Mouse (Mus musculus) CH12.LX (cell line): ENCODE data around the gene Cxcr1. TPM values are rescaled to one million over a fixed set of nuclear protein-coding genes. Genes with fewer than 3 reads are reported as not detected.
A peak's percentile ranks its signal among the peaks of the same experiment; 100 is the strongest.

Experiments
- DNase-seq: peaks from one replicate; pipeline ENCODE4 v3.0.0-alpha.2; 2013; ENCODE audit errors: extremely low read depth
- H3K27ac ChIP-seq: 2 replicates; pipeline ENCODE4 v1.5.1; 2012; ENCODE audit warnings: low read depth, mild to moderate bottlenecking, control low read depth, moderate library complexity; ENCODE audit not compliant: insufficient read depth
- H3K27me3 ChIP-seq: replicated peaks from 2 replicates; pipeline ENCODE3; 2012; ENCODE audit warnings: inconsistent platforms
- H3K36me3 ChIP-seq, 2 experiments: replicated peaks in 1 of 2; 2 replicates each; pipeline versions ENCODE3 to v1.6.1; 2012; ENCODE audit warnings: inconsistent platforms in 1 of 2, low read length in 1 of 2, mild to moderate bottlenecking in 1 of 2, mixed read lengths in 1 of 2, moderate library complexity in 1 of 2; ENCODE audit not compliant: control insufficient read depth in 1 of 2, insufficient read depth in 1 of 2
- H3K4me1 ChIP-seq, 2 experiments: 2 replicates each; pipeline ENCODE4 v1.6.1; 2012; ENCODE audit warnings: inconsistent platforms in 1 of 2, moderate library complexity in 1 of 2; ENCODE audit not compliant: insufficient read depth in 2 of 2, control insufficient read depth in 1 of 2
- H3K4me2 ChIP-seq: 2 replicates; pipeline ENCODE4 v1.6.1; 2012; ENCODE audit warnings: low read depth, mild to moderate bottlenecking, control low read depth; ENCODE audit not compliant: poor library complexity, insufficient read depth, severe bottlenecking
- H3K4me3 ChIP-seq, 3 experiments: fragments of 150-350 bp in 1 of 3; sonication (generic) in 1 of 3; replicated peaks in 1 of 3; 2 replicates each; pipeline versions ENCODE3 to v1.5.1; 2011 to 2012; ENCODE audit warnings: low read depth in 2 of 3, low read length in 2 of 3, mild to moderate bottlenecking in 2 of 3, moderate library complexity in 2 of 3, control low read depth in 1 of 3, improper control_type of control experiment in 1 of 3, inconsistent platforms in 1 of 3, mixed read lengths in 1 of 3; ENCODE audit not compliant: poor library complexity in 1 of 3
- H3K79me2 ChIP-seq: replicated peaks from 2 replicates; pipeline ENCODE4 v1.6.1; 2012; ENCODE audit warnings: mild to moderate bottlenecking, moderate library complexity; ENCODE audit not compliant: control insufficient read depth, poor library complexity, insufficient read depth, severe bottlenecking; ENCODE audit errors: extremely low read depth
- H3K9ac ChIP-seq: 2 replicates; pipeline ENCODE4 v1.6.1; 2012; ENCODE audit warnings: low read depth, mild to moderate bottlenecking, control low read depth, moderate library complexity; ENCODE audit not compliant: insufficient read depth
- H3K9me3 ChIP-seq: replicated peaks from 2 replicates; pipeline ENCODE3; 2012; ENCODE audit warnings: low read length, inconsistent platforms, mixed read lengths
- BHLHE40 ChIP-seq: IDR thresholded peaks from 2 replicates; pipeline ENCODE4 v1.6.1; 2011; ENCODE audit warnings: mild to moderate bottlenecking, low read depth, low read length, improper control_type of control experiment
- CHD2 ChIP-seq: IDR thresholded peaks from 2 replicates; pipeline ENCODE4 v1.6.1; 2011; ENCODE audit warnings: low read length, improper control_type of control experiment
- CTCF ChIP-seq, 2 experiments: IDR thresholded peaks in 1 of 2; conservative IDR thresholded peaks in 1 of 2; 2 replicates each; pipeline ENCODE4 v1.5.1; 2011 to 2012; ENCODE audit warnings: low read depth in 2 of 2, low read length in 2 of 2, improper control_type of control experiment in 1 of 2, inconsistent platforms in 1 of 2, mild to moderate bottlenecking in 1 of 2, moderate library complexity in 1 of 2
- E2F4 ChIP-seq: IDR thresholded peaks from 2 replicates; pipeline ENCODE4 v1.6.1; 2011; ENCODE audit warnings: low read depth, low read length, improper control_type of control experiment; ENCODE audit not compliant: insufficient replicate concordance
- ELF1 ChIP-seq: IDR thresholded peaks from 2 replicates; pipeline ENCODE4 v1.6.1; 2014; ENCODE audit warnings: low read depth, mild to moderate bottlenecking, inconsistent platforms, low read length, improper control_type of control experiment
- EP300 ChIP-seq: IDR thresholded peaks from 2 replicates; pipeline ENCODE4 v1.6.1; 2011; ENCODE audit warnings: low read length, improper control_type of control experiment
- ETS1 ChIP-seq: conservative IDR thresholded peaks from 2 replicates; pipeline ENCODE4 v1.6.1; 2012; ENCODE audit warnings: low read depth, mild to moderate bottlenecking, inconsistent platforms, low read length, improper control_type of control experiment, moderate library complexity
- GABPA ChIP-seq: IDR thresholded peaks from 2 replicates; pipeline ENCODE4 v1.6.1; 2012; ENCODE audit warnings: low read depth, low read length, improper control_type of control experiment, inconsistent platforms; ENCODE audit not compliant: insufficient replicate concordance
- IRF4 ChIP-seq: IDR thresholded peaks from 2 replicates; pipeline ENCODE4 v1.6.1; 2014; ENCODE audit warnings: low read depth, mild to moderate bottlenecking, inconsistent platforms, low read length, improper control_type of control experiment
- JUN ChIP-seq: IDR thresholded peaks from 2 replicates; pipeline ENCODE4 v1.6.1; 2011; ENCODE audit warnings: low read depth, mild to moderate bottlenecking, low read length, improper control_type of control experiment, moderate library complexity; ENCODE audit not compliant: insufficient read depth
- JUND ChIP-seq: conservative IDR thresholded peaks from 2 replicates; pipeline ENCODE4 v1.6.1; 2011; ENCODE audit warnings: low read depth, low read length, improper control_type of control experiment
- KAT2A ChIP-seq: IDR thresholded peaks from 2 replicates; pipeline ENCODE4 v1.6.1; 2012; ENCODE audit warnings: low read length, improper control_type of control experiment, inconsistent platforms; ENCODE audit not compliant: insufficient replicate concordance
- MAFK ChIP-seq: IDR thresholded peaks from 2 replicates; pipeline ENCODE4 v1.6.1; 2011; ENCODE audit warnings: low read length, improper control_type of control experiment; ENCODE audit not compliant: insufficient replicate concordance
- MAZ ChIP-seq: IDR thresholded peaks from 2 replicates; pipeline ENCODE4 v1.6.1; 2012; ENCODE audit warnings: low read depth, mild to moderate bottlenecking, inconsistent platforms, low read length, improper control_type of control experiment, moderate library complexity
- MEF2A ChIP-seq: IDR thresholded peaks from 2 replicates; pipeline ENCODE4 v1.6.1; 2014; ENCODE audit warnings: low read depth, mild to moderate bottlenecking, inconsistent platforms, low read length, improper control_type of control experiment, borderline replicate concordance
- MXI1 ChIP-seq: IDR thresholded peaks from 2 replicates; pipeline ENCODE4 v1.6.1; 2011; ENCODE audit warnings: mild to moderate bottlenecking, low read depth, low read length, improper control_type of control experiment
- MYC ChIP-seq: IDR thresholded peaks from 2 replicates; pipeline ENCODE4 v1.6.1; 2011; ENCODE audit warnings: low read depth, mild to moderate bottlenecking, improper control_type of control experiment, low read length
- NELFE ChIP-seq: IDR thresholded peaks from 2 replicates; pipeline ENCODE4 v1.6.1; 2011; ENCODE audit warnings: low read depth, low read length, improper control_type of control experiment
- NRF1 ChIP-seq: IDR thresholded peaks from 2 replicates; pipeline ENCODE4 v1.6.1; 2014; ENCODE audit warnings: low read depth, mild to moderate bottlenecking, inconsistent platforms, low read length, improper control_type of control experiment, moderate library complexity
- PAX5 ChIP-seq: IDR thresholded peaks from 2 replicates; pipeline ENCODE4 v1.6.1; 2012; ENCODE audit warnings: low read length, inconsistent platforms, mixed read lengths
- POLR2A ChIP-seq: IDR thresholded peaks from 2 replicates; pipeline ENCODE4 v1.6.1; 2011; ENCODE audit warnings: low read depth, mild to moderate bottlenecking, improper control_type of control experiment, low read length
- POLR2AphosphoS2 ChIP-seq: IDR thresholded peaks from 2 replicates; pipeline ENCODE4 v1.6.1; 2011; ENCODE audit warnings: low read depth, low read length, improper control_type of control experiment
- SIN3A ChIP-seq: IDR thresholded peaks from 2 replicates; pipeline ENCODE4 v1.6.1; 2012; ENCODE audit warnings: low read length, improper control_type of control experiment, inconsistent platforms
- SMC3 ChIP-seq: IDR thresholded peaks from 2 replicates; pipeline ENCODE4 v1.6.1; 2011; ENCODE audit warnings: low read depth, low read length, improper control_type of control experiment
- TBP ChIP-seq: conservative IDR thresholded peaks from 2 replicates; pipeline ENCODE4 v1.6.1; 2011; ENCODE audit warnings: low read depth, low read length, improper control_type of control experiment
- TCF12 ChIP-seq: IDR thresholded peaks from 2 replicates; pipeline ENCODE4 v1.6.1; 2014; ENCODE audit warnings: low read depth, mild to moderate bottlenecking, inconsistent platforms, low read length, improper control_type of control experiment
- USF2 ChIP-seq: conservative IDR thresholded peaks from 2 replicates; pipeline ENCODE4 v1.6.1; 2011; ENCODE audit warnings: low read depth, low read length, improper control_type of control experiment
- ZC3H11A ChIP-seq: IDR thresholded peaks from 2 replicates; pipeline ENCODE4 v1.6.1; 2012; ENCODE audit warnings: low read depth, mild to moderate bottlenecking, inconsistent platforms, low read length, improper control_type of control experiment
- ZKSCAN1 ChIP-seq: IDR thresholded peaks from 2 replicates; pipeline ENCODE4 v1.6.1; 2012; ENCODE audit warnings: low read depth, inconsistent platforms, low read length, improper control_type of control experiment, borderline replicate concordance
- ZMIZ1 ChIP-seq: IDR thresholded peaks from 2 replicates; pipeline ENCODE4 v1.6.1; 2012; ENCODE audit warnings: low read depth, mild to moderate bottlenecking, inconsistent platforms, low read length, improper control_type of control experiment
- ZNF384 ChIP-seq: IDR thresholded peaks from 2 replicates; pipeline ENCODE4 v1.6.1; 2012; ENCODE audit warnings: low read depth, low read length, improper control_type of control experiment, inconsistent platforms
- dilution Hi-C: fragments of 300-500 bp; cut with MboI; formaldehyde crosslinking; loops from 2 replicates; pipeline ENCODE4 v1.14.3; 2020; ENCODE audit warnings: low sequenced_read_pairs; ENCODE audit not compliant: extremely low pct_unique_long_range_greater_than_20kb, extremely low pct_ligation_motif_present
- in situ Hi-C: fragments of 300-500 bp; cut with MboI; formaldehyde crosslinking; loops from 3 replicates; pipeline ENCODE4 v1.14.3; 2019; ENCODE audit warnings: low sequenced_read_pairs, low pct_ligation_motif_present, low pct_unique_long_range_greater_than_20kb, mixed read lengths
- polyA plus RNA-seq: library from polyadenylated mRNA; unstranded; fragments of >175 nt; gene quantifications from 2 replicates; pipeline ENCODE4 v1.2.1, GENCODE M21; 2012; ENCODE audit warnings: low read depth; ENCODE audit not compliant: insufficient read length
- total RNA-seq, 2 experiments: library from RNA; depleted of rRNA; stranded (reverse); fragments of 300-350 nt in 1 of 2; fragments of >200 nt in 1 of 2; gene quantifications; 2 replicates each; pipeline ENCODE4 v1.2.3; 2012 to 2014

Cxcr1 gene
- total and polyA plus RNA-seq, 3 experiments, result not detected

DNA sequence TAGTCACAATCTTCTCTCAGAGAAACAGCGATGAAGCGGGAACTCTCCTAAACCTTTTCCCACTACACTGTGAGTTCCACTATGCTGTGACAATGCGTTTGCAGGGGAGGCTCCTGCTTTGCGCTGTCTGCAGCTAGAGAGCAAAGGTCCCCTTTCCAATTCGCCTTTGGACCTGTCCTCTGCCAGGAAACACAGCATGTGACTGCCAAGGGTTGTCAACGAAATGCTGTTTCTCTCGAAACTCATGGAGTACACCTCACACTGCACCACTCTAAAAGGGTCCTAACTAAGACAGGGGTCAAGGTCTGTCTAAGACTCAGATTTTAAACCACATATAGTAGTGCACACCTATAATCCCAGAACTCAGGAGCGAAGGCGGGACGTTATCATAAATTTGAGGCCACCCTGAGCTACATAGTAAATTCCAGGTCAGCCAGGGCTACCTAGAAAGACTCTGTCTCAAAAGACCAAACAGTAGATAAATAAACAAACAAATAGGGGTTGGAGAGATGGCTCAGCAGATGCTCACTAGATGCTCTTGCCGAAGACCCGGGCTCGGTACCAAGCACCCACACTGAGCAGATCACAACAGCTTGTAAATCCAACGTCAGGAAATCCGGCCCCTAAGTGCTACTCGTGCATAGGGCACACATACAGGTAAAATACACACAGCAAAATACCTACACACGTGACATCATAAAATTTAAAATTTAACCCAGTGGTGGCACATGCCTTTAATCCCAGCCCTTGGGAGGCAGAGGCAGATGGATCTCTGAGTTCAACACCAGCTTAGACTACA lies 2.4 kb upstream of the Cxcr1 start:
- TF ChIP-seq POLR2AphosphoS2 (no peak), BHLHE40 (no peak), SMC3 (no peak), GABPA (no peak), E2F4 (no peak), SIN3A (no peak), KAT2A (no peak), EP300 (no peak), ZMIZ1 (no peak), JUN (no peak), ZKSCAN1 (no peak), CHD2 (no peak), NRF1 (no peak), JUND (no peak), TBP (no peak), ZC3H11A (no peak), MEF2A (no peak), ZNF384 (no peak)
- in situ Hi-C loops (no loop called here), dilution Hi-C loops (no loop called here)

DNA sequence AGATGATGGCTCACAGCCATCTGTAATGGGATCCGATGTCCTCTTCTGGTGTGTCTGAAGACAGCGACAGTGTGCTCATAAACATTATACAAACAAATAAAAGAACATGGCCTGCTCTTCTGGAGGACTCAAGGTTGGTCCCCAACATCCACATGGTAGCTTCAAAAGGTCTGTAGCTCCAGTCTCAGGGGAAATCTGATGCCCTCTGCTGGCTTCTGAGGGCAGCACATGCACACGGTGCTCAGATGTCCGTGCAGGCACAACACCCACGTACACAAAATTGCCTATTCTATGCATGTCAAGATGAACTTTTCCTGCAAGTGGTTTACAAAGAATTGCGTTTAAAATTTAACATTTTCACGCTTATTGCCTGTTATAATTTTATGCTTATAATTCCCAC lies 1.5 kb upstream of the Cxcr1 start:
- no peaks in the 10 kb centered on the region for H3K36me3 ChIP-seq
- no peaks in the 10 kb centered on the region for H3K79me2 ChIP-seq
- no peak overlapping the region for H3K9ac ChIP-seq
- no peak overlapping the region for H3K27ac ChIP-seq
- H3K27me3 ChIP-seq, result no peaks in the 10 kb centered on the region
- no peak overlapping the region for H3K4me3 ChIP-seq
- no peaks in the 10 kb centered on the region for H3K9me3 ChIP-seq
- in situ Hi-C loops, result no loop called here
- no peak overlapping the region for H3K4me2 ChIP-seq
- H3K4me1 ChIP-seq, result peaks cover 20 to 33% of the 10 kb centered on the region in 2 experiments
- dilution Hi-C loops, result no loop called here
- peak; percentile 60 for DNase-seq
- TF ChIP-seq MYC, result peak; percentile 79
- TF ChIP-seq JUND, result no peak
- TF ChIP-seq NELFE, result no peak
- no peak for TF ChIP-seq ZMIZ1
- TF ChIP-seq MEF2A, result peak; percentile 32; the same call in 1 of the 2 replicates
- peak; percentile 12; the same call in 1 of the 2 replicates for TF ChIP-seq BHLHE40
- no peak for TF ChIP-seq ZNF384
- TF ChIP-seq MXI1, result peak; percentile 27; the same call in 1 of the 2 replicates
- no peak for TF ChIP-seq SIN3A
- TF ChIP-seq IRF4, result no peak
- no peak for TF ChIP-seq GABPA
- TF ChIP-seq CTCF (conservative IDR thresholded peaks at IDR 0.05 in 1 of 2, IDR thresholded peaks at IDR 0.05 in 1 of 2; ENCODE audit: low read depth in 2 of 2, low read length in 2 of 2), result peak; percentile 77 to 80
- no peak for TF ChIP-seq USF2
- TF ChIP-seq PAX5, result no peak
- TF ChIP-seq ELF1, result no peak
- TF ChIP-seq KAT2A, result 0 out of 2 replicates have a peak, but pooled peaks have one; percentile 41
- TF ChIP-seq NRF1, result no peak
- TF ChIP-seq TCF12, result no peak
- TF ChIP-seq MAFK, result no peak
- TF ChIP-seq ETS1, result no peak
- TF ChIP-seq CHD2, result no peak
- TF ChIP-seq MAZ, result no peak
- no peak for TF ChIP-seq POLR2A
- no peak for TF ChIP-seq EP300

More for the DNA sequence above, 2.4 kb upstream of the Cxcr1 start:
- H3K27me3 ChIP-seq, result no peaks in the 10 kb centered on the region
- H3K9ac ChIP-seq, result no peak overlapping the region
- no peaks in the 10 kb centered on the region for H3K79me2 ChIP-seq
- no peak overlapping the region for H3K27ac ChIP-seq
- peaks cover 22 to 39% of the 10 kb centered on the region in 2 experiments for H3K4me1 ChIP-seq
- H3K9me3 ChIP-seq, result no peaks in the 10 kb centered on the region
- H3K36me3 ChIP-seq, result no peaks in the 10 kb centered on the region
- no peak overlapping the region for H3K4me3 ChIP-seq
- no peak for DNase-seq
- H3K4me2 ChIP-seq, result no peak overlapping the region
